Mouse (Mus musculus) kidney, embryonic 16.5 days (tissue): Measurements from ENCODE around the gene Hhipl1. TPM values are rescaled to one million over a fixed set of nuclear protein-coding genes. Genes with fewer than 3 reads are reported as not detected.

Source experiments
- ATAC-seq: fragments of 200-750 bp; cut with Nextera tagmentation; 2 replicates; pipeline ENCODE4 v1.8.0; 2017; ENCODE audit warnings: moderate TSS enrichment; ENCODE audit not compliant: low FRiP score, low TSS enrichment
- H3K27ac ChIP-seq: fragments of 300-500 bp; sonication (generic); 2 replicates; pipeline ENCODE4 v1.5.1; 2014; ENCODE audit warnings: low read length
- H3K27me3 ChIP-seq: fragments of 300-500 bp; sonication (generic); 2 replicates; pipeline ENCODE4 v1.6.1; 2014; ENCODE audit warnings: low read length, control low read depth, mixed read lengths; ENCODE audit not compliant: insufficient read depth
- H3K36me3 ChIP-seq: fragments of 300-500 bp; sonication (generic); 2 replicates; pipeline ENCODE4 v1.6.1; 2014; ENCODE audit warnings: low read length, control low read depth, mixed read lengths; ENCODE audit not compliant: insufficient read depth
- H3K4me1 ChIP-seq: fragments of 300-500 bp; sonication (generic); 2 replicates; pipeline ENCODE4 v1.6.1; 2014; ENCODE audit warnings: low read length, control low read depth, mixed read lengths; ENCODE audit not compliant: insufficient read depth
- H3K4me2 ChIP-seq: fragments of 300-500 bp; sonication (generic); replicated peaks from 2 replicates; pipeline ENCODE4 v1.6.1; 2014; ENCODE audit warnings: low read depth, low read length
- H3K4me3 ChIP-seq: fragments of 300-500 bp; sonication (generic); 2 replicates; pipeline ENCODE4 v1.5.1; 2014; ENCODE audit warnings: mild to moderate bottlenecking, low read length
- H3K9ac ChIP-seq: fragments of 300-500 bp; sonication (generic); replicated peaks from 2 replicates; pipeline ENCODE4 v1.6.1; 2014; ENCODE audit warnings: low read length
- H3K9me3 ChIP-seq: fragments of 300-500 bp; sonication (generic); 2 replicates; pipeline ENCODE4 v1.6.1; 2016; ENCODE audit warnings: low read length, control low read depth
- WGBS: fragments of 180-500 bp; shearing (Covaris S2); extraction: QIAGEN DNeasy Blood & Tissue Kit; methylation state at CpG from one replicate; pipeline ENCODE4 v1.1.7; 2014; 5-methylcytosine and 5-hydroxymethylcytosine counted together
- polyA plus RNA-seq: library from polyadenylated mRNA; unstranded; fragments of >200 nt; fragmentation: Nextera tagmentation; extraction: Ambion mirVana; gene quantifications from 2 replicates; pipeline ENCODE4 v1.2.1, GENCODE M21; 2015

Hhipl1 gene
- polyA plus RNA-seq, 1 experiment from 2014 or later = 0.81 TPM

GRCm38 (mm10) chr12:108370596-108371428 is 64.7 kb downstream of the Hhipl1 start, which contains the start of gene Eml1:
Gene Eml1, plus strand, starts transcription at chr12:108370957.
- Histone ChIP-seq H3K4me3 (peak within 1 kb of the TSS; percentile 9; the same call in 1 of the 2 replicates), H3K27ac (peak within 1 kb of the TSS; percentile 76), H3K4me2 (peak within 1 kb of the TSS; percentile 32; the same call in 1 of the 2 replicates), H3K27me3 (no peaks in the 10 kb centered on the region), H3K36me3 (no peaks in the 10 kb centered on the region), H3K4me1 (peaks cover 50% of the 10 kb centered on the region), H3K9me3 (no peaks in the 10 kb centered on the region), H3K9ac (peak within 1 kb of the TSS; percentile 53)
- peak; percentile 62 for ATAC-seq
- 46% methylated on average over 19 of the region's 19 CpGs for WGBS

GRCm38 (mm10) chr12:108371429-108371765 is 65.3 kb downstream of the Hhipl1 start:
- Histone ChIP-seq H3K9ac (peak overlapping the region; percentile 53), H3K27me3 (no peaks in the 10 kb centered on the region), H3K9me3 (no peaks in the 10 kb centered on the region), H3K4me3 (0 out of 2 replicates have a peak overlapping the region, but pooled peaks have one; percentile 9), H3K36me3 (no peaks in the 10 kb centered on the region), H3K27ac (peak overlapping the region; percentile 76), H3K4me2 (peak overlapping the region; percentile 32; the same call in 1 of the 2 replicates), H3K4me1 (peaks cover 50% of the 10 kb centered on the region)
- WGBS = 48% methylated on average over 6 of the region's 6 CpGs
- ATAC-seq = peak; percentile 6; the same call in 1 of the 2 replicates

GRCm38 (mm10) chr12:108372241-108372640 is 66.2 kb downstream of the Hhipl1 start:
- peaks cover 50% of the 10 kb centered on the region for H3K4me1 ChIP-seq
- H3K9me3 ChIP-seq = no peaks in the 10 kb centered on the region
- no peak overlapping the region for H3K9ac ChIP-seq
- no peak overlapping the region for H3K4me2 ChIP-seq
- 90% methylated on average over 17 of the region's 17 CpGs for WGBS
- H3K27ac ChIP-seq = no peak overlapping the region
- no peaks in the 10 kb centered on the region for H3K27me3 ChIP-seq
- H3K36me3 ChIP-seq = no peaks in the 10 kb centered on the region
- ATAC-seq = no peak
- no peak overlapping the region for H3K4me3 ChIP-seq

GRCm38 (mm10) chr12:108373611-108374010 is 67.5 kb downstream of the Hhipl1 start:
- no peak overlapping the region for H3K4me3 ChIP-seq
- peak; percentile 21; the same call in 1 of the 2 replicates for ATAC-seq
- H3K4me1 ChIP-seq = peaks cover 44% of the 10 kb centered on the region
- no peak overlapping the region for H3K9ac ChIP-seq
- H3K27me3 ChIP-seq = no peaks in the 10 kb centered on the region
- H3K27ac ChIP-seq = peak overlapping the region; percentile 23; the same call in 1 of the 2 replicates
- H3K9me3 ChIP-seq = no peaks in the 10 kb centered on the region
- no peaks in the 10 kb centered on the region for H3K36me3 ChIP-seq
- 17% methylated on average over 9 of the region's 9 CpGs for WGBS
- no peak overlapping the region for H3K4me2 ChIP-seq

GRCm38 (mm10) chr12:108374689-108375088 is 68.6 kb downstream of the Hhipl1 start:
- H3K4me2 ChIP-seq = no peak overlapping the region
- H3K4me3 ChIP-seq = no peak overlapping the region
- H3K27me3 ChIP-seq = no peaks in the 10 kb centered on the region
- 75% methylated on average over 8 of the region's 8 CpGs for WGBS
- H3K36me3 ChIP-seq = no peaks in the 10 kb centered on the region
- H3K27ac ChIP-seq = no peak overlapping the region
- H3K4me1 ChIP-seq = peaks cover 35% of the 10 kb centered on the region
- H3K9ac ChIP-seq = no peak overlapping the region
- no peaks in the 10 kb centered on the region for H3K9me3 ChIP-seq
- ATAC-seq = no peak

GRCm38 (mm10) chr12:108378379-108379133 is 72.5 kb downstream of the Hhipl1 start:
- ATAC-seq = no peak
- WGBS = 87% methylated on average over 13 of the region's 13 CpGs

More at GRCm38 (mm10) chr12:108378379-108379133, 72.5 kb downstream of the Hhipl1 start:
- Histone ChIP-seq H3K27ac (no peak overlapping the region), H3K27me3 (no peaks in the 10 kb centered on the region), H3K4me2 (no peak overlapping the region), H3K9ac (no peak overlapping the region), H3K4me3 (no peak overlapping the region), H3K9me3 (no peaks in the 10 kb centered on the region), H3K36me3 (no peaks in the 10 kb centered on the region), H3K4me1 (peaks cover 14% of the 10 kb centered on the region)

Other genes starting within 250 kb of the Hhipl1 start
- gene Setd3, start 127.0 kb upstream of the Hhipl1 start, polyA plus RNA-seq = 89.1 and 92.4 TPM in 2 replicates
- gene Ccnk, start 126.7 kb upstream of the Hhipl1 start, polyA plus RNA-seq = 2.4 and 3.1 TPM in 2 replicates
- gene Ccdc85c, start 30.8 kb upstream of the Hhipl1 start, polyA plus RNA-seq = 5.3 and 6.8 TPM in 2 replicates
- 11.8 and 12.2 TPM in 2 replicates for gene Cyp46a1, start 28.1 kb downstream of the Hhipl1 start, polyA plus RNA-seq
- gene Eml1, start 64.7 kb downstream of the Hhipl1 start, polyA plus RNA-seq = 82.7 and 92.4 TPM in 2 replicates
- gene Evl, start 248.4 kb downstream of the Hhipl1 start, polyA plus RNA-seq = 40.6 and 42.8 TPM in 2 replicates